Mouse (Mus musculus) embryonic facial prominence, embryonic 14.5 days (tissue): ENCODE measurements around the gene Exoc8. TPM values are rescaled to one million over a fixed set of nuclear protein-coding genes. Genes with fewer than 3 reads are reported as not detected.

ENCODE experiments used
- ATAC-seq: fragments of 200-750 bp; cut with Nextera tagmentation; 2 replicates; pipeline ENCODE4 v1.8.0; 2017; ENCODE audit warnings: low read depth, moderate number of reproducible peaks, moderate TSS enrichment
- DNase-seq: peaks from one replicate; pipeline ENCODE4 v3.0.0-alpha.2; 2015; ENCODE audit warnings: low spot score
- H3K27ac ChIP-seq: fragments of 300-500 bp; sonication (generic); replicated peaks from 2 replicates; pipeline ENCODE4 v1.5.1; 2014; ENCODE audit warnings: low read depth, mild to moderate bottlenecking, low read length, moderate library complexity
- H3K27me3 ChIP-seq: fragments of 300-500 bp; sonication (generic); replicated peaks from 2 replicates; pipeline ENCODE4 v1.6.1; 2014; ENCODE audit warnings: low read length; ENCODE audit not compliant: control insufficient read depth, insufficient read depth
- H3K36me3 ChIP-seq: fragments of 300-500 bp; sonication (generic); 2 replicates; pipeline ENCODE4 v1.6.1; 2014; ENCODE audit warnings: low read length, mixed read lengths; ENCODE audit not compliant: control insufficient read depth, insufficient read depth
- H3K4me1 ChIP-seq: fragments of 300-500 bp; sonication (generic); 2 replicates; pipeline ENCODE4 v1.6.1; 2014; ENCODE audit warnings: antibody characterized with exemption, low read length; ENCODE audit not compliant: control insufficient read depth, insufficient read depth
- H3K4me2 ChIP-seq: fragments of 300-500 bp; sonication (generic); 2 replicates; pipeline ENCODE4 v1.6.1; 2014; ENCODE audit warnings: low read depth, mild to moderate bottlenecking, low read length, moderate library complexity, mixed read lengths
- H3K4me3 ChIP-seq: fragments of 300-500 bp; sonication (generic); 2 replicates; pipeline ENCODE4 v1.5.1; 2014; ENCODE audit warnings: low read depth, mild to moderate bottlenecking, low read length
- H3K9ac ChIP-seq: fragments of 300-500 bp; sonication (generic); 2 replicates; pipeline ENCODE4 v1.6.1; 2014; ENCODE audit warnings: low read depth, mild to moderate bottlenecking, low read length, moderate library complexity, mixed read lengths
- H3K9me3 ChIP-seq: fragments of 300-500 bp; sonication (generic); 2 replicates; pipeline ENCODE4 v1.6.1; 2016; ENCODE audit warnings: low read length; ENCODE audit not compliant: control insufficient read depth
- WGBS: fragments of 180-500 bp; shearing (Covaris S2); extraction: QIAGEN DNeasy Blood & Tissue Kit; methylation state at CpG from one replicate; pipeline ENCODE4 v1.1.7; 2014; 5-methylcytosine and 5-hydroxymethylcytosine counted together
- polyA plus RNA-seq: library from polyadenylated mRNA; unstranded; fragments of >200 nt; fragmentation: Nextera tagmentation; extraction: Ambion mirVana; gene quantifications from 2 replicates; pipeline ENCODE4 v1.2.1, GENCODE M21; 2014

The Exoc8 gene
- polyA plus RNA-seq, 1 experiment from 2014 or later = 5.4 TPM

DNA sequence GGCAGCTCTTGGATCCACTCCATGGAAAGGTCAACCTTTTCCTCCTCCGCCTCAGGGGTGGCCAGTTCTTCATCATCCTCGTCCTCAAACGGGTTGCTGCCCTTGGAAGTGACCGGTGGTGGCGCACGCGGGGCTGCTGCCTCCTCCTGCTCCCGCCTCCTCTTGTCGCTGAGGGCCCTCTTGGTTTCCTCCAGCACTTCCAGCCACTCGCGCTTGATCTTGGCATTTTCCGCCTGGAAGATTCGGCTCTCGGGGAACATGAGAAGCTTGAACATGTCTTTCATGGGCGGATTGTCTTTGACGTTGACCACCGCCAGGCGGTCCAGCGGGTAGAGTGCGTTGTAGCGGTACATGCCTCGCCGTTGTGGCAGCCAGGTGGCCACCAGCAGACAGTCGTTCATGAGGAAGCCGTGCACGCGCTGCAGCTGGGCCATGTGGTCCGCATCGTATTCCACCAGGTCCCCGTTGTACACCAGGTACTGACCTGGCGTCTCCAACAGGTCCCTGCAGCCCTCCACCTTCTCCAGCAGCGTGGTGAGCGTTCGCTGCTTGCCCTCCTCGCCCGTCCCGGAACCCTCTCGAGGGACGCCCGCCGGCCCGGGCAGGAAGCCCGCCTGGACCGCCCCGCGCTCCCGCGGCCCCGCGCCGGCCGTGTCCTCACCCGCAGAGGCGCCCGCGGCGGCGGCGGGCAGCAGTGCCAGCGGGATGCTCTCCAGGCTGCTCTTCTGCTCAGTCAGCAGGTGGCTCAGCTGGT, 696 bp downstream of the Exoc8 start:
- peaks cover 48% of the 10 kb centered on the region for H3K36me3 ChIP-seq
- H3K4me3 ChIP-seq = peak overlapping the region; percentile 90
- peaks cover 13% of the 10 kb centered on the region for H3K4me1 ChIP-seq
- 2% methylated on average over 44 of the region's 60 CpGs for WGBS
- H3K27me3 ChIP-seq = no peaks in the 10 kb centered on the region
- DNase-seq (peak; percentile 73), ATAC-seq (peak; percentile 35)
- H3K9ac ChIP-seq = peak overlapping the region; percentile 82
- peak overlapping the region; percentile 70 for H3K27ac ChIP-seq
- H3K9me3 ChIP-seq = no peaks in the 10 kb centered on the region
- H3K4me2 ChIP-seq = peak overlapping the region; percentile 91

DNA sequence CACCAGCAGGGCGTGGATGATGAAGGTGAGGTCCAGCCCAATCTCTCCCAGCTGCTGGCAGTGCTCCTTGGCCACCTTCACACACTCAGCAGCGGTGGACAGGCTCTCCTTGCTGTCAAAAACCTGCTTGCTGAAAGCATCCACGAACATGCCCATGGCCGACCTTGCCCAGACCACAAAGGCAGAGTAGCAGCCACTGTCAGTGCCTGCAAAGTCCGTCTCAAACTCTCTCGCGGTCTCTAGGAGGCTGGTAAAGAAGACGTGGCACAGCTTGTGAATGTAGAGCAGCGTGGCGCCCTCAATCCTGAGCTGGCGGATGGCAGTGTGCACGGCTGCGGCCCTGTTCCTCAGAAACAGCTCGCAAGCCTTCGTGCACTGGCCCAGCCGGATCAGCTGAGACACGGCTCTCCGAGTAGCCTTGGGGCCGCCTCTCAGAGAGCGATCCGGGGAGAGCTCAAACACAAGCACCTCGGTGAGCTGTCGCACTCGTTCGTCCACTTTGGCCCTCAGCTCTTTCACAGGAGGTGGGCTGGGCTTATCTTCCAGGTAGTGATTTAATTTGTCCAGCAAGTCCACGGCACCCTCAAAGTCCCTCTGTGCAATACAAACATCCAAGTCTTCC, 1.4 kb downstream of the Exoc8 start:
- ATAC-seq = no peak

DNA sequence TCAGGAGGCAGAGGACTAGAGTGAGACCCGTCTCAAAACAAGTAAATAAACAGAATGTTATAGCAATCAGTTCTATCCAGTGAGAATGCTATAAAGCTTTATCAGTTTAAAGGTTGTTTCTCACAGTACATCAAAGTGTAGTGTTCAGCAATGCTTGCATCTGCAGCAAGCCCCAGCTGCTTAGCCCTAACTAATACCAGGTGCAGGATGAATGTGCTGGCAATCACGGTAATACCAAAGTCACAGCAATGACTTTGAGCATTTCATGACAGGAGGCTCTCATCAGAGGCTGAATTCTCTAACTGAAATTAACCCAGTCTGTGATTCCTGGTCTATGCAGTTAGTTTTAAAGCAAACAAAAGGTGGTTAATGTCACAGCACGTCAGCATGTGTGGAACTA, 4.9 kb downstream of the Exoc8 start:
- Histone ChIP-seq H3K27me3 (no peaks in the 10 kb centered on the region), H3K4me3 (no peak overlapping the region), H3K4me1 (peaks cover 8% of the 10 kb centered on the region), H3K9ac (no peak overlapping the region), H3K4me2 (no peak overlapping the region), H3K36me3 (peaks cover 66% of the 10 kb centered on the region), H3K9me3 (0 out of 2 replicates have a peak, but pooled peaks cover 4% of the 10 kb centered on the region), H3K27ac (no peak overlapping the region; the same call in 1 of the 2 replicates)
- ATAC-seq = no peak
- DNase-seq = peak; percentile 37
- 38% methylated on average over 3 of the region's 3 CpGs for WGBS

More for the DNA sequence above, 1.4 kb downstream of the Exoc8 start:
- Histone ChIP-seq H3K9me3 (no peaks in the 10 kb centered on the region), H3K27me3 (no peaks in the 10 kb centered on the region), H3K9ac (peak overlapping the region; percentile 82), H3K4me3 (peak overlapping the region; percentile 90), H3K4me1 (peaks cover 13% of the 10 kb centered on the region), H3K4me2 (peak overlapping the region; percentile 91), H3K27ac (0 out of 2 replicates have a peak overlapping the region, but pooled peaks have one; percentile 70), H3K36me3 (peaks cover 50% of the 10 kb centered on the region)
- 71% methylated on average over 26 of the region's 26 CpGs for WGBS
- DNase-seq = peak; percentile 31

DNA sequence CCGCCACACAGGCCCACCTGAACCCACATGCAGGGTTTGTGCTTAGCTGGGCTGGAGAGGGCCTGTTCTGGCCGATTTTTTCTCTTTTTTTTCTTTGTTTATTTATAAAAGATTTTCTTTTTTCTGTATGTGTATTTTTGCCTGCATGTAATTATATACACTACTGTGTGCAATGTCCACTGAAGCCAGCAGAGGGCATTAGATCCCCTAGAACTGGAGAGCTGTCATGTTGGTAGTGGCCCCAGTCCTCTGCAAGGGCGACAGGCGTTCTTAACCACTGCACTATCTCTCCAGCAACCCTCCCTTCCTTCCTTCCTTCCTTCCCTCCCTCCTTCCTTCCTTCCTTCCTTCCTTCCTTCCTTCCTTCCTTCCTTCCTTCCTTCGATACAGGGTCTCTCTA, 9.1 kb downstream of the Exoc8 start:
- Histone ChIP-seq H3K9me3 (0 out of 2 replicates have a peak, but pooled peaks cover 4% of the 10 kb centered on the region), H3K4me1 (no peaks in the 10 kb centered on the region), H3K27me3 (no peaks in the 10 kb centered on the region), H3K36me3 (peaks cover 86% of the 10 kb centered on the region), H3K27ac (no peak overlapping the region), H3K4me3 (no peak overlapping the region), H3K9ac (no peak overlapping the region), H3K4me2 (no peak overlapping the region)
- ATAC-seq = no peak
- 95% methylated on average over 5 of the region's 5 CpGs for WGBS
- no peak for DNase-seq

GRCm38 (mm10) chr8:124878946-124879526, 18.5 kb downstream of the Exoc8 start:
- no peak overlapping the region for H3K27ac ChIP-seq
- no peak overlapping the region for H3K4me2 ChIP-seq
- H3K4me3 ChIP-seq = no peak overlapping the region
- peaks cover 94% of the 10 kb centered on the region for H3K36me3 ChIP-seq
- DNase-seq (no peak), ATAC-seq (no peak)
- H3K27me3 ChIP-seq = no peaks in the 10 kb centered on the region
- H3K9me3 ChIP-seq = no peaks in the 10 kb centered on the region
- no peaks in the 10 kb centered on the region for H3K4me1 ChIP-seq
- WGBS = 87% methylated on average over 10 of the region's 10 CpGs
- no peak overlapping the region for H3K9ac ChIP-seq

DNA sequence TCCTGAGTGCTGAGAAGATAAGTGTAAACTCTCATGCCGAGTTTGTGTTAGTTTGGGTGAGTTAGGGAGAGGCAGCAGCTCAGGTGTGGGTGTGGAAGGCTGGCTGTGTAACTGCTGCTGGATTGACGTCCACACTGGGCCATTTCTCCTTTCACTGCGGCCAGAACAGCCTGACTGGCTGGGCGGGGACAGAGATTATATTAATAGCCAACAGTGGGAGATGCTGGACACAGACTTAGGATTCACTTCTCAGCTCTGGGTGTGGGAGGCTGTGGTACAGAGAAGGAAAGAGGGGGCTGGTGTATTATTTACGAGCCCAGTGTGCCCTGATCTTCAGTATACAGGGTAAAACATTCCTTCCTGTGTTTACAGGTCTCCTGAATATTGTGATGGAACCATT, 19.4 kb downstream of the Exoc8 start:
- DNase-seq = no peak
- H3K27me3 ChIP-seq = no peaks in the 10 kb centered on the region
- H3K9me3 ChIP-seq = no peaks in the 10 kb centered on the region
- H3K4me1 ChIP-seq = no peaks in the 10 kb centered on the region
- ATAC-seq = no peak
- no peak overlapping the region for H3K4me2 ChIP-seq
- H3K9ac ChIP-seq = no peak overlapping the region
- no peak overlapping the region for H3K4me3 ChIP-seq
- no peak overlapping the region for H3K27ac ChIP-seq
- H3K36me3 ChIP-seq = peaks cover 94% of the 10 kb centered on the region
- WGBS = 83% methylated on average over 5 of the region's 5 CpGs

DNA sequence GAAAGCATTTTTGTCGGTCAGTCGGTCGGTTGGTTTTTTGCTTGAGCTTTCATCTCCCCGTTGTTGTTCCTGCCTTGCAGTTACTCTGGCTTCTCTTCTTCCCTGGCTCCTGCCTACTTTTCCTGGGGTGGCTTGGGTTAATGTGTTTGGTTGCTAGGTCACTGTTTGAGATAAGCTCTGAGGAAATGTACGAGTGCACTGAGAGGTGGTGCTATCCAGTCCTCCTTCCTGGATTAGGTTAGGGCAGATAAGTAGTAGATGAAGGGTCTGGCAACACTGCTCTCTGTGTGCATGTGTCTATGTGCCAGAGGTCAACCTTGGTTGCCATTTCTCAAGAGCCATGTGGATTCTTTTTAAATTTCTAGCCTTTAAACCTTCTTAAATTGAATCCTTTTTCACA, 24.8 kb downstream of the Exoc8 start:
- Histone ChIP-seq H3K4me2 (no peak overlapping the region), H3K9ac (no peak overlapping the region), H3K27me3 (no peaks in the 10 kb centered on the region), H3K27ac (no peak overlapping the region), H3K4me1 (no peaks in the 10 kb centered on the region), H3K4me3 (no peak overlapping the region), H3K36me3 (peaks cover 70% of the 10 kb centered on the region), H3K9me3 (no peaks in the 10 kb centered on the region)
- ATAC-seq (no peak), DNase-seq (no peak)
- 97% methylated on average over 5 of the region's 5 CpGs for WGBS

DNA sequence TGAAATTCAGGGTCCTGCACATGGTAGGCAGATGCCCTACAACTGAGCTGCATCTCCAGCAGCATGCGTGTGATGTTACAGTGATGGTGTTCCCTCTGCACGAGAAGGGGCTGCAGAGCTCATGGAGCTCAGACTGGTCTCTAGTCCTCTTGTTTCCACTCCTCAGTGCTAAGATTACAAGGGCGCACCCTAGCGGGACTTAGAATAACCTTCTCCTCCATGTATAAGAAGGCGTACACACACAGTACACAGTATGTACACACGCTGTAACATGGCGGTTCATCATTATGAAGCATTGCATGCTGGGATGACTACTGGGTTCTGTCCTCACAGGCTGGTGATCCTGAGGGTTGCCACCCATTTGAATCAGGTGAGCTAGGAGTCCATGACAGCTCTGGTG, 25.4 kb downstream of the Exoc8 start:
- Histone ChIP-seq H3K4me3 (no peak overlapping the region), H3K36me3 (peaks cover 64% of the 10 kb centered on the region), H3K27me3 (no peaks in the 10 kb centered on the region), H3K4me1 (no peaks in the 10 kb centered on the region), H3K9me3 (no peaks in the 10 kb centered on the region), H3K9ac (no peak overlapping the region), H3K27ac (no peak overlapping the region), H3K4me2 (no peak overlapping the region)
- no peak for DNase-seq
- 93% methylated on average over 7 of the region's 7 CpGs for WGBS
- no peak for ATAC-seq
